Mouse (Mus musculus) CH12.LX (cell line): Measurements from ENCODE around the gene Asphd2. TPM values are rescaled to one million over a fixed set of nuclear protein-coding genes. Genes with fewer than 3 reads are reported as not detected.

Experiments
- DNase-seq: peaks from one replicate; pipeline ENCODE4 v3.0.0-alpha.2; 2013; ENCODE audit errors: extremely low read depth
- H3K27ac ChIP-seq: 2 replicates; pipeline ENCODE4 v1.5.1; 2012; ENCODE audit warnings: low read depth, mild to moderate bottlenecking, control low read depth, moderate library complexity; ENCODE audit not compliant: insufficient read depth
- H3K27me3 ChIP-seq: replicated peaks from 2 replicates; pipeline ENCODE3; 2012; ENCODE audit warnings: inconsistent platforms
- H3K36me3 ChIP-seq, 2 experiments: replicated peaks in 1 of 2; 2 replicates each; pipeline versions ENCODE3 to v1.6.1; 2012; ENCODE audit warnings: inconsistent platforms in 1 of 2, low read length in 1 of 2, mild to moderate bottlenecking in 1 of 2, mixed read lengths in 1 of 2, moderate library complexity in 1 of 2; ENCODE audit not compliant: control insufficient read depth in 1 of 2, insufficient read depth in 1 of 2
- H3K4me1 ChIP-seq, 2 experiments: 2 replicates each; pipeline ENCODE4 v1.6.1; 2012; ENCODE audit warnings: inconsistent platforms in 1 of 2, moderate library complexity in 1 of 2; ENCODE audit not compliant: insufficient read depth in 2 of 2, control insufficient read depth in 1 of 2
- H3K4me2 ChIP-seq: 2 replicates; pipeline ENCODE4 v1.6.1; 2012; ENCODE audit warnings: low read depth, mild to moderate bottlenecking, control low read depth; ENCODE audit not compliant: poor library complexity, insufficient read depth, severe bottlenecking
- H3K4me3 ChIP-seq, 3 experiments: fragments of 150-350 bp in 1 of 3; sonication (generic) in 1 of 3; replicated peaks in 1 of 3; 2 replicates each; pipeline versions ENCODE3 to v1.5.1; 2011 to 2012; ENCODE audit warnings: low read depth in 2 of 3, low read length in 2 of 3, mild to moderate bottlenecking in 2 of 3, moderate library complexity in 2 of 3, control low read depth in 1 of 3, improper control_type of control experiment in 1 of 3, inconsistent platforms in 1 of 3, mixed read lengths in 1 of 3; ENCODE audit not compliant: poor library complexity in 1 of 3
- H3K79me2 ChIP-seq: replicated peaks from 2 replicates; pipeline ENCODE4 v1.6.1; 2012; ENCODE audit warnings: mild to moderate bottlenecking, moderate library complexity; ENCODE audit not compliant: control insufficient read depth, poor library complexity, insufficient read depth, severe bottlenecking; ENCODE audit errors: extremely low read depth
- H3K9ac ChIP-seq: 2 replicates; pipeline ENCODE4 v1.6.1; 2012; ENCODE audit warnings: low read depth, mild to moderate bottlenecking, control low read depth, moderate library complexity; ENCODE audit not compliant: insufficient read depth
- H3K9me3 ChIP-seq: replicated peaks from 2 replicates; pipeline ENCODE3; 2012; ENCODE audit warnings: low read length, inconsistent platforms, mixed read lengths
- BHLHE40 ChIP-seq: IDR thresholded peaks from 2 replicates; pipeline ENCODE4 v1.6.1; 2011; ENCODE audit warnings: mild to moderate bottlenecking, low read depth, low read length, improper control_type of control experiment
- CHD1 ChIP-seq: IDR thresholded peaks from 2 replicates; pipeline ENCODE4 v1.6.1; 2012; ENCODE audit warnings: low read depth, low read length, improper control_type of control experiment, inconsistent platforms
- CHD2 ChIP-seq: IDR thresholded peaks from 2 replicates; pipeline ENCODE4 v1.6.1; 2011; ENCODE audit warnings: low read length, improper control_type of control experiment
- CTCF ChIP-seq, 2 experiments: IDR thresholded peaks in 1 of 2; conservative IDR thresholded peaks in 1 of 2; 2 replicates each; pipeline ENCODE4 v1.5.1; 2011 to 2012; ENCODE audit warnings: low read depth in 2 of 2, low read length in 2 of 2, improper control_type of control experiment in 1 of 2, inconsistent platforms in 1 of 2, mild to moderate bottlenecking in 1 of 2, moderate library complexity in 1 of 2
- E2F4 ChIP-seq: IDR thresholded peaks from 2 replicates; pipeline ENCODE4 v1.6.1; 2011; ENCODE audit warnings: low read depth, low read length, improper control_type of control experiment; ENCODE audit not compliant: insufficient replicate concordance
- ETS1 ChIP-seq: conservative IDR thresholded peaks from 2 replicates; pipeline ENCODE4 v1.6.1; 2012; ENCODE audit warnings: low read depth, mild to moderate bottlenecking, inconsistent platforms, low read length, improper control_type of control experiment, moderate library complexity
- GABPA ChIP-seq: IDR thresholded peaks from 2 replicates; pipeline ENCODE4 v1.6.1; 2012; ENCODE audit warnings: low read depth, low read length, improper control_type of control experiment, inconsistent platforms; ENCODE audit not compliant: insufficient replicate concordance
- HCFC1 ChIP-seq: IDR thresholded peaks from 2 replicates; pipeline ENCODE4 v1.6.1; 2012; ENCODE audit warnings: low read depth, mild to moderate bottlenecking, inconsistent platforms, low read length, improper control_type of control experiment
- JUN ChIP-seq: IDR thresholded peaks from 2 replicates; pipeline ENCODE4 v1.6.1; 2011; ENCODE audit warnings: low read depth, mild to moderate bottlenecking, low read length, improper control_type of control experiment, moderate library complexity; ENCODE audit not compliant: insufficient read depth
- JUND ChIP-seq: conservative IDR thresholded peaks from 2 replicates; pipeline ENCODE4 v1.6.1; 2011; ENCODE audit warnings: low read depth, low read length, improper control_type of control experiment
- MAZ ChIP-seq: IDR thresholded peaks from 2 replicates; pipeline ENCODE4 v1.6.1; 2012; ENCODE audit warnings: low read depth, mild to moderate bottlenecking, inconsistent platforms, low read length, improper control_type of control experiment, moderate library complexity
- MEF2A ChIP-seq: IDR thresholded peaks from 2 replicates; pipeline ENCODE4 v1.6.1; 2014; ENCODE audit warnings: low read depth, mild to moderate bottlenecking, inconsistent platforms, low read length, improper control_type of control experiment, borderline replicate concordance
- MXI1 ChIP-seq: IDR thresholded peaks from 2 replicates; pipeline ENCODE4 v1.6.1; 2011; ENCODE audit warnings: mild to moderate bottlenecking, low read depth, low read length, improper control_type of control experiment
- MYC ChIP-seq: IDR thresholded peaks from 2 replicates; pipeline ENCODE4 v1.6.1; 2011; ENCODE audit warnings: low read depth, mild to moderate bottlenecking, improper control_type of control experiment, low read length
- NELFE ChIP-seq: IDR thresholded peaks from 2 replicates; pipeline ENCODE4 v1.6.1; 2011; ENCODE audit warnings: low read depth, low read length, improper control_type of control experiment
- NRF1 ChIP-seq: IDR thresholded peaks from 2 replicates; pipeline ENCODE4 v1.6.1; 2014; ENCODE audit warnings: low read depth, mild to moderate bottlenecking, inconsistent platforms, low read length, improper control_type of control experiment, moderate library complexity
- POLR2A ChIP-seq: IDR thresholded peaks from 2 replicates; pipeline ENCODE4 v1.6.1; 2011; ENCODE audit warnings: low read depth, mild to moderate bottlenecking, improper control_type of control experiment, low read length
- POLR2AphosphoS2 ChIP-seq: IDR thresholded peaks from 2 replicates; pipeline ENCODE4 v1.6.1; 2011; ENCODE audit warnings: low read depth, low read length, improper control_type of control experiment
- RAD21 ChIP-seq: IDR thresholded peaks from 2 replicates; pipeline ENCODE4 v1.6.1; 2011; ENCODE audit warnings: low read depth, mild to moderate bottlenecking, low read length, improper control_type of control experiment, moderate library complexity
- RCOR1 ChIP-seq: conservative IDR thresholded peaks from 2 replicates; pipeline ENCODE4 v1.6.1; 2012; ENCODE audit warnings: low read depth, mild to moderate bottlenecking, inconsistent platforms, low read length, improper control_type of control experiment
- SIN3A ChIP-seq: IDR thresholded peaks from 2 replicates; pipeline ENCODE4 v1.6.1; 2012; ENCODE audit warnings: low read length, improper control_type of control experiment, inconsistent platforms
- SMC3 ChIP-seq: IDR thresholded peaks from 2 replicates; pipeline ENCODE4 v1.6.1; 2011; ENCODE audit warnings: low read depth, low read length, improper control_type of control experiment
- TBP ChIP-seq: conservative IDR thresholded peaks from 2 replicates; pipeline ENCODE4 v1.6.1; 2011; ENCODE audit warnings: low read depth, low read length, improper control_type of control experiment
- TCF12 ChIP-seq: IDR thresholded peaks from 2 replicates; pipeline ENCODE4 v1.6.1; 2014; ENCODE audit warnings: low read depth, mild to moderate bottlenecking, inconsistent platforms, low read length, improper control_type of control experiment
- UBTF ChIP-seq: IDR thresholded peaks from 2 replicates; pipeline ENCODE4 v1.6.1; 2012; ENCODE audit warnings: low read depth, mild to moderate bottlenecking, inconsistent platforms, low read length, improper control_type of control experiment, moderate library complexity
- USF1 ChIP-seq: IDR thresholded peaks from 2 replicates; pipeline ENCODE4 v1.6.1; 2014; ENCODE audit warnings: low read depth, mild to moderate bottlenecking, inconsistent platforms, low read length, improper control_type of control experiment
- ZC3H11A ChIP-seq: IDR thresholded peaks from 2 replicates; pipeline ENCODE4 v1.6.1; 2012; ENCODE audit warnings: low read depth, mild to moderate bottlenecking, inconsistent platforms, low read length, improper control_type of control experiment
- dilution Hi-C: fragments of 300-500 bp; cut with MboI; formaldehyde crosslinking; loops from 2 replicates; pipeline ENCODE4 v1.14.3; 2020; ENCODE audit warnings: low sequenced_read_pairs; ENCODE audit not compliant: extremely low pct_unique_long_range_greater_than_20kb, extremely low pct_ligation_motif_present
- in situ Hi-C: fragments of 300-500 bp; cut with MboI; formaldehyde crosslinking; loops from 3 replicates; pipeline ENCODE4 v1.14.3; 2019; ENCODE audit warnings: low sequenced_read_pairs, low pct_ligation_motif_present, low pct_unique_long_range_greater_than_20kb, mixed read lengths
- polyA plus RNA-seq: library from polyadenylated mRNA; unstranded; fragments of >175 nt; gene quantifications from 2 replicates; pipeline ENCODE4 v1.2.1, GENCODE M21; 2012; ENCODE audit warnings: low read depth; ENCODE audit not compliant: insufficient read length
- total RNA-seq, 2 experiments: library from RNA; depleted of rRNA; stranded (reverse); fragments of 300-350 nt in 1 of 2; fragments of >200 nt in 1 of 2; gene quantifications; 2 replicates each; pipeline ENCODE4 v1.2.3; 2012 to 2014

Asphd2 gene
- total and polyA plus RNA-seq, 3 experiments = not detected

- TF ChIP-seq TBP (no peak), TCF12 (no peak), NELFE (no peak), MEF2A (no peak), NRF1 (no peak), ZC3H11A (no peak), MAZ (no peak), HCFC1 (no peak), MXI1 (no peak), CHD1 (no peak), JUND (no peak), CTCF (conservative IDR thresholded peaks at IDR 0.05 in 1 of 2, IDR thresholded peaks at IDR 0.05 in 1 of 2; ENCODE audit: low read depth in 2 of 2, low read length in 2 of 2) (no peak), JUN (no peak), BHLHE40 (no peak), RCOR1 (no peak)
- dilution Hi-C loops = no loop called here
- Histone ChIP-seq H3K9me3 (no peaks in the 10 kb centered on the region), H3K4me1 (no peaks in the 10 kb centered on the region), H3K36me3 (peaks cover 43 to 79% of the 10 kb centered on the region in 2 experiments), H3K27me3 (no peaks in the 10 kb centered on the region), H3K27ac (no peak overlapping the region), H3K79me2 (no peaks in the 10 kb centered on the region), H3K4me2 (no peak overlapping the region), H3K9ac (no peak overlapping the region), H3K4me3 (no peak overlapping the region)
- no peak for DNase-seq
- in situ Hi-C loops = no loop called here
These were observed 15.9 kb downstream of the Asphd2 start for GRCm38 (mm10) chr5:112378716-112379115.

- no peak for DNase-seq
- Histone ChIP-seq H3K4me3 (no peak overlapping the region), H3K27ac (no peak overlapping the region), H3K9ac (no peak overlapping the region), H3K79me2 (no peaks in the 10 kb centered on the region), H3K4me2 (no peak overlapping the region), H3K36me3 (peaks cover 53 to 93% of the 10 kb centered on the region in 2 experiments), H3K4me1 (no peaks in the 10 kb centered on the region), H3K9me3 (no peaks in the 10 kb centered on the region), H3K27me3 (no peaks in the 10 kb centered on the region)
- TF ChIP-seq POLR2A (no peak), USF1 (no peak), BHLHE40 (no peak), UBTF (no peak), GABPA (no peak), SIN3A (no peak), SMC3 (no peak), MAZ (no peak), CHD1 (no peak), TBP (no peak), NRF1 (no peak), JUND (no peak), RAD21 (no peak), MYC (no peak), ETS1 (no peak), CHD2 (no peak), CTCF (conservative IDR thresholded peaks at IDR 0.05 in 1 of 2, IDR thresholded peaks at IDR 0.05 in 1 of 2; ENCODE audit: low read depth in 2 of 2, low read length in 2 of 2) (no peak), POLR2AphosphoS2 (no peak), E2F4 (no peak)
- dilution Hi-C loops (no loop called here), in situ Hi-C loops (no loop called here)
These were observed 17.3 kb downstream of the Asphd2 start for GRCm38 (mm10) chr5:112377380-112377779.
